Mouse (Mus musculus): ENCODE results near the gene Foxp1. TPM values are rescaled to one million over a fixed set of nuclear protein-coding genes. Genes with fewer than 3 reads are reported as not detected.

Foxp1 gene
- polyA plus RNA-seq, 1 experiment from 2014 or later: 38.0 TPM

GRCm38 (mm10) chr6:99143756-99144036 is 378.8 kb downstream of the Foxp1 start:
- no peaks in the 10 kb centered on the region for H3K4me1 ChIP-seq (replicated peaks; ENCODE audit: insufficient read depth, low read length)
- no peak overlapping the region for H3K27ac ChIP-seq
- no peak overlapping the region for H3K9ac ChIP-seq (ENCODE audit: low read depth, low read length)
- no peak overlapping the region for H3K4me2 ChIP-seq (ENCODE audit: low read length)
- ATAC-seq (replicated peaks; ENCODE audit: low FRiP score, low read depth) (no peak), DNase-seq (ENCODE audit: low spot score) (no peak)
- H3K27me3 ChIP-seq (ENCODE audit: insufficient read depth, low read length): no peaks in the 10 kb centered on the region
- no peak overlapping the region for H3K4me3 ChIP-seq (replicated peaks; ENCODE audit: low read depth, low read length)
- no peaks in the 10 kb centered on the region for H3K36me3 ChIP-seq (ENCODE audit: insufficient read depth, low read length)
- H3K9me3 ChIP-seq (replicated peaks; ENCODE audit: low read length): no peaks in the 10 kb centered on the region
- 73% methylated on average over 4 of the region's 4 CpGs for WGBS
- no peak for TF ChIP-seq CTCF (IDR thresholded peaks at IDR 0.05; ENCODE audit: low read depth)

- no peaks in the 10 kb centered on the region for H3K4me1 ChIP-seq (replicated peaks; ENCODE audit: insufficient read depth, low read length)
- H3K27ac ChIP-seq: no peak overlapping the region
- no peaks in the 10 kb centered on the region for H3K9me3 ChIP-seq (replicated peaks; ENCODE audit: low read length)
- DNase-seq (ENCODE audit: low spot score): no peak
- H3K4me3 ChIP-seq (replicated peaks; ENCODE audit: low read depth, low read length): no peak overlapping the region
- WGBS: 61% methylated on average over 10 of the region's 10 CpGs
- no peak for ATAC-seq (replicated peaks; ENCODE audit: low FRiP score, low read depth)
- TF ChIP-seq CTCF (IDR thresholded peaks at IDR 0.05; ENCODE audit: low read depth): no peak
- H3K36me3 ChIP-seq (ENCODE audit: insufficient read depth, low read length): no peaks in the 10 kb centered on the region
- no peak overlapping the region for H3K9ac ChIP-seq (ENCODE audit: low read depth, low read length)
- H3K27me3 ChIP-seq (ENCODE audit: insufficient read depth, low read length): no peaks in the 10 kb centered on the region
- no peak overlapping the region for H3K4me2 ChIP-seq (ENCODE audit: low read length)
These were observed 379.4 kb downstream of the Foxp1 start for GRCm38 (mm10) chr6:99142900-99143755.

GRCm38 (mm10) chr6:99138041-99138440 is 384.5 kb downstream of the Foxp1 start:
- Histone ChIP-seq H3K27me3 (ENCODE audit: insufficient read depth, low read length) (no peaks in the 10 kb centered on the region), H3K27ac (no peak overlapping the region), H3K36me3 (ENCODE audit: insufficient read depth, low read length) (no peaks in the 10 kb centered on the region), H3K4me2 (ENCODE audit: low read length) (no peak overlapping the region), H3K4me3 (replicated peaks; ENCODE audit: low read depth, low read length) (no peak overlapping the region), H3K4me1 (replicated peaks; ENCODE audit: insufficient read depth, low read length) (no peaks in the 10 kb centered on the region), H3K9me3 (replicated peaks; ENCODE audit: low read length) (no peaks in the 10 kb centered on the region), H3K9ac (ENCODE audit: low read depth, low read length) (no peak overlapping the region)
- ATAC-seq (replicated peaks; ENCODE audit: low FRiP score, low read depth) (no peak), DNase-seq (ENCODE audit: low spot score) (peak; percentile 16)
- 65% methylated on average over 11 of the region's 11 CpGs for WGBS
- TF ChIP-seq CTCF (IDR thresholded peaks at IDR 0.05; ENCODE audit: low read depth): no peak

- Histone ChIP-seq H3K9me3 (replicated peaks; ENCODE audit: low read length) (no peaks in the 10 kb centered on the region), H3K27ac (no peak overlapping the region), H3K27me3 (ENCODE audit: insufficient read depth, low read length) (no peaks in the 10 kb centered on the region), H3K4me3 (replicated peaks; ENCODE audit: low read depth, low read length) (no peak overlapping the region), H3K4me2 (ENCODE audit: low read length) (no peak overlapping the region), H3K4me1 (replicated peaks; ENCODE audit: insufficient read depth, low read length) (no peaks in the 10 kb centered on the region), H3K36me3 (ENCODE audit: insufficient read depth, low read length) (no peaks in the 10 kb centered on the region), H3K9ac (ENCODE audit: low read depth, low read length) (no peak overlapping the region)
- TF ChIP-seq CTCF (IDR thresholded peaks at IDR 0.05; ENCODE audit: low read depth): no peak
- WGBS: 82% methylated on average over 11 of the region's 11 CpGs
- ATAC-seq (replicated peaks; ENCODE audit: low FRiP score, low read depth): no peak
- no peak for DNase-seq (ENCODE audit: low spot score)
These were observed 385.4 kb downstream of the Foxp1 start for GRCm38 (mm10) chr6:99137071-99137470.

DNA sequence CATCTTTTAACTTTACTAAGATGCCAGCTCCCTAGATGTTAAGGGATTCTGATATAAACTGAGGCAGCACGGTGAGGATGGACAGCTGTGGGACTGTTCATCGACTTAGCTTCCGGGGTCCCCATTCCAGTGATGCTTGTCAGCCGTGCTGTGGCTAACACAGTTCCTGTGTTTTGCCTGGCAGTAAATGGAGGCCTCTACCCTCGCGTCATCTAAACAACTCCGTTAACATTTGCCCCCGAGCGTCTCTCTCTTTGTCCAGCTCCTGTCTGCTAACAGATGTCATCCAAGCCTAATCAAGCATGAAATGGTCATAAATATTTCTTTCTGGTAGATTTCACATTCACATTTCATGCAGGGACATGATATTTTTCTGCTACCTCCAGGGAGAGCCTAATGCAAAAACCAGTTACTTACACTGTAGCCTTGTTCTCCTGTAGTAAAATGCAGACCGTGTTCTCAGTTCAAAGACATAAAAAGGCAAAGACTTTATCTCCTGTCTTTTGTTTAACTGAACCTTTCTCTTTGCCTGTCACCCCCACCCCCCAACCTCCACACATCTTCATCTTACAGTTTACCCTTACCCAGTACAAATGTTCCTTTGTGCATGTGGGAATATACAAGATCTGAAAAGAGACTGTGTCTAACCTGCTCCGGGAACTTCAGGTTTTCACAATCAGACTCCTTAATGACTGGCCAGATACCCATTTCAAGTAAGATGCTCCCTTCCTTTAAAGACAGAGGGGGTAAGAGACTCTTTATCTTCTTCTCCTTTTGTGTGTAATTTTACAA is 386.4 kb downstream of the Foxp1 start:
- TF ChIP-seq CTCF (IDR thresholded peaks at IDR 0.05; ENCODE audit: low read depth): no peak
- Histone ChIP-seq H3K4me3 (replicated peaks; ENCODE audit: low read depth, low read length) (no peak overlapping the region), H3K27ac (no peak overlapping the region), H3K36me3 (ENCODE audit: insufficient read depth, low read length) (no peaks in the 10 kb centered on the region), H3K9me3 (replicated peaks; ENCODE audit: low read length) (no peaks in the 10 kb centered on the region), H3K9ac (ENCODE audit: low read depth, low read length) (no peak overlapping the region), H3K4me2 (ENCODE audit: low read length) (no peak overlapping the region), H3K27me3 (ENCODE audit: insufficient read depth, low read length) (no peaks in the 10 kb centered on the region), H3K4me1 (replicated peaks; ENCODE audit: insufficient read depth, low read length) (no peaks in the 10 kb centered on the region)
- 22% methylated on average over 11 of the region's 11 CpGs for WGBS
- DNase-seq (ENCODE audit: low spot score) (peak; percentile 15), ATAC-seq (replicated peaks; ENCODE audit: low FRiP score, low read depth) (no peak)

DNA sequence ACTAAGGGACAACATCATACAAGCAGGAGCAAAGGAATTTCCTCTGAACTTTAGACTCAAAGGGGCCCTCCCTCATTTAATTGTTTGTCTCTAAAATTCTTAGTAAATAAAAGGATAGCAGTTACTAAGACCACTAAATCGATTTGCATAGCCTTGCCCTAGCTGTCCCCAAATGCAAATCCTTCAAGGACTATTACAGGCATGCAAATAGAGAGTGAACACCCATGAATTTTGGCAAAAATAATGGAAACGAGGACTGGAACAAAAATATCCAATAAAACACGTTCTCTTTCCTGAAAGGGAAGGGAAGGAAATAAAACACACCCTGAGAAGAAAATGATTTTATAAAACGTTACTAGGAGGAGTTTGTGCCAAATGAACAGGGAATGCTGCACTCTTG is 390.7 kb downstream of the Foxp1 start:
- DNase-seq (ENCODE audit: low spot score): no peak
- Histone ChIP-seq H3K4me3 (replicated peaks; ENCODE audit: low read depth, low read length) (no peak overlapping the region), H3K27me3 (ENCODE audit: insufficient read depth, low read length) (no peaks in the 10 kb centered on the region), H3K36me3 (ENCODE audit: insufficient read depth, low read length) (no peaks in the 10 kb centered on the region), H3K9me3 (replicated peaks; ENCODE audit: low read length) (no peaks in the 10 kb centered on the region), H3K4me1 (replicated peaks; ENCODE audit: insufficient read depth, low read length) (no peaks in the 10 kb centered on the region), H3K4me2 (ENCODE audit: low read length) (no peak overlapping the region), H3K9ac (ENCODE audit: low read depth, low read length) (no peak overlapping the region), H3K27ac (no peak overlapping the region)
- WGBS: 60% methylated on average over 4 of the region's 4 CpGs
- no peak for ATAC-seq (replicated peaks; ENCODE audit: low FRiP score, low read depth)
- no peak for TF ChIP-seq CTCF (IDR thresholded peaks at IDR 0.05; ENCODE audit: low read depth)
